Mouse (Mus musculus): Measurements from ENCODE around the gene Bloc1s2. TPM values are rescaled to one million over a fixed set of nuclear protein-coding genes. Genes with fewer than 3 reads are reported as not detected.
A peak's percentile ranks its signal among the peaks of the same experiment; 100 is the strongest.

Gene Bloc1s2
- 10 to 100 TPM; 13.0 to 16.2 (median 14.0) TPM for total RNA-seq (2022)

GRCm38 (mm10) chr19:44145702-44146567 lies at the start of gene Bloc1s2:
Gene Bloc1s2 (minus strand): TSS chr19:44146446.
- peak; percentile 78 to 87 for DNase-seq (ENCODE audit: low spot score in 2 of 2)

DNA sequence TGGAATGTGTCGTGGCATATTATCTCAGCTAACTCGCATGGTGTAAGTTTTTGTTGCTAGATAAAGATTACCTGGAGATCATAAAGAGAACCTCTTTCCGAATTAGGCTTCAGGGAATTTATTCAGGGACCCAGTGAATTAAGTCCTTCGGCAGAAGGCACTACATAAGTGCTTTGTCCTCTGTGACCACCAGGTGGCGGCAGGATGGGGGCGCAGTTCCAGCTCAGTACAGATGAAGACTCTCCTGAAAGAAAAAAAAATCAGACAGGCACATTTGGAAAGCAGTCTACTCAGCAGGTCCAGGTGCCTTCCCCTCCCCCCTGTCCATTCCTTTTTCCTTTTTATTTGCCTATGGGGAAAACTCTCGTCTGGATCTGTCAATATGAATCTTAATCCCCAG lies 48.9 kb upstream of the Bloc1s2 start:
- peak; percentile 11 to 17 for DNase-seq (ENCODE audit: low spot score in 2 of 2)

- DNase-seq (ENCODE audit: low spot score in 2 of 2), result no peak
Measured at GRCm38 (mm10) chr19:44193906-44194305, 47.7 kb upstream of the Bloc1s2 start.

GRCm38 (mm10) chr19:44192342-44192741 lies 46.1 kb upstream of the Bloc1s2 start, which contains the start of gene Pkd2l1:
Gene Pkd2l1 (minus strand): TSS chr19:44192442.
- no peak for DNase-seq (ENCODE audit: low spot score in 2 of 2)

- DNase-seq (ENCODE audit: low spot score in 2 of 2), result no peak
Measured at GRCm38 (mm10) chr19:44189056-44189455, 42.8 kb upstream of the Bloc1s2 start.

DNA sequence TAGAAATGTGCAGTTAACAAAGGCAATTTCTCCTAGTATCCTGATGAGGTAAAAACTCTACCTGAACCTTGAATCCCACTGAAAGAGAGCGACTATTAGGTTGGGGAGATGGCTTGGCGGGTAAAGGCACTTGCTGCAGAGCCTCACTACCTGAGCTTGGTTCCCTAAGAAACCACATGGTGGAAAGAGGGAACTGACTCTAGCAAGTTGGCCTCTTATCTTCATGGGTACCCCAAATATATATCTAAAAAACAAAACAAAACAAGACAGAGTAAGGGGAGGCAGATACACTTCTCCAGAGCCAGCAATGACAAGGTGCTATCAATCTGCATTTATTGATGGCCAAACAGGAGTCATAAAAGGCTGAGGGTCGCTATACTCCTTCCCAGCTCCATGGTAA lies 37.7 kb upstream of the Bloc1s2 start:
- DNase-seq (ENCODE audit: low spot score in 2 of 2), result no peak

- DNase-seq (ENCODE audit: low spot score in 2 of 2), result no peak
Measured at GRCm38 (mm10) chr19:44180502-44180901, 34.3 kb upstream of the Bloc1s2 start.

DNA sequence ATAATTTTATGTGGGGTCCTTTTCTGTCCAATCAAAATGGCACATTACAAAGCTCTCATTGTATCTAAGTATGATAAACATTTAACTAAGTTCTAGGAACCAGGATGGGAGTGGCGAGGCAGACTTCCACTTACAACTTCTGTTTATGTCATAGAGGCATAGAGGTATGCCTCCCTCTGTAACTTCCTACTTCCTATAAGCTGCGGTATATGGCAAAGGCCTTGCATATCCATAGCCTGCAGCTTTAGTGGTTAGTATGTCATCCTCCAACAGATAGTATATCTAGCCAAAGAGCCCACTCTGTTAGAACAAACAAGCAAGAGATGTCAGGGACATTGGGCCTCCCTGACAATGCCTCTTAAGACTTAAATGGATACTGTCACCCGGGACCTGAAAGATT lies 30.5 kb upstream of the Bloc1s2 start:
- DNase-seq (ENCODE audit: low spot score in 2 of 2), result no peak

- DNase-seq (ENCODE audit: low spot score in 2 of 2), result no peak
Measured at GRCm38 (mm10) chr19:44174835-44175234, 28.6 kb upstream of the Bloc1s2 start.

DNA sequence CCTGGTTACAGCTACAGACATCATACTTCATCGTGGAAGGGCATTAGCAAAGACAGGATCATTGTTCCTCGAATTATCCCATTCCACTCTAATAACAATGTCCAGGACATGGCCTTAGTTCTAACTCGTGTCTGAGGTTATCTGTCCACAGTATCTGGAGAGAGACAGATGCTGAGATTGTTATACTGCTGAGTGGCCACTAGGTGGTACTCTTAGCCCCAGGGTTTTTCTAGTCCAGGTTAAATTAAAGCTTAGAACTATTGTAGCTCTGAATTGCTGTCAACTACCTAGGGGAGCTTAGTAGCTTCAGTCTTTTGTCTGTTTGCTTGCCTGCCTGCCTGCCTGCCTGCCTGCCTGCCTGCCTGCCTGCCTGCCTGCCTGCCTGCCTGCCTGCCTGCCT lies 15.3 kb upstream of the Bloc1s2 start:
- DNase-seq (ENCODE audit: low spot score in 2 of 2), result no peak

GRCm38 (mm10) chr19:44159386-44159785 lies 13.1 kb upstream of the Bloc1s2 start:
- no peak for DNase-seq (ENCODE audit: low spot score in 2 of 2)

GRCm38 (mm10) chr19:44157005-44157404 lies 10.8 kb upstream of the Bloc1s2 start:
- no peak for DNase-seq (ENCODE audit: low spot score in 2 of 2)

- no peak for DNase-seq (ENCODE audit: low spot score in 2 of 2)
Measured at GRCm38 (mm10) chr19:44153781-44154180, 7.5 kb upstream of the Bloc1s2 start.

GRCm38 (mm10) chr19:44148991-44149390 lies 2.7 kb upstream of the Bloc1s2 start:
- no peak for DNase-seq (ENCODE audit: low spot score in 2 of 2)

GRCm38 (mm10) chr19:44148345-44148744 lies 2.1 kb upstream of the Bloc1s2 start:
- no peak for DNase-seq (ENCODE audit: low spot score in 2 of 2)

DNA sequence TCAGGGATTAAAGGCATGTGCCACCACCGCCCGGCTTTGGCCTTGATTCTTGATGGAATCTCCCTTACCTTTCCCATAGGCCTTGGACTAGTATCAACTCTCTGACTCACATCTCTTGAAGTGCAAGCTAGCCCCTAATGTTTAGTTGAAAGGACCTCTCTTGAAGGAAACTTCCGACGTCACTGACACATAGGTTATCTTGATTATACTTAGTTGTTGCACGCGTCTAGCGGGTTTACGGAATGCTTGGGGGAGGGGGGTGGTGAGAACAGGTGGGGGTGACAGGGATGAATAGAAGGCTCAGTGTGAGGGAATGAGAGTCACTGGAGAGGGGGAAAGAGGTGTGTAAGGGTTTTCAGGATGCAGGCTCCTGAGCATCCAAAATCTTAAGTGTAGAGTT lies 705 bp upstream of the Bloc1s2 start:
- no peak for DNase-seq (ENCODE audit: low spot score in 2 of 2)

DNA sequence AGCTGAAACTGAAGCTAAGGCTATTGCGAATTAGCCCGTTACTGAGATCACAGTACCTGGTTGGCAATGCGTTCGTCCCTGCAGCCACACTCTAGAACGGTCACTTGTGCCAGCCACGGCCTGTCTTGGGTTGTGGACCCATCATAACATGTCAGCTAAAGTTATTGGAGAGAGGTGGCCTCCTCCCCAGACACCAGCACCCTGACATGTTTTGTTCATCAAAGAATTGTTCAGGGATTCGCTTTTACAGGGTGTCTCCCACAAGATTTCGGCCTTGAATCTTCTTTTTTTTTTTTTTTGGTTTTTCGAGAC lies 278 bp upstream of the Bloc1s2 start:
- no peak for DNase-seq (ENCODE audit: low spot score in 2 of 2)

- DNase-seq (ENCODE audit: low spot score in 2 of 2), result no peak
Measured at GRCm38 (mm10) chr19:44144366-44144765, 1.9 kb downstream of the Bloc1s2 start.

DNA sequence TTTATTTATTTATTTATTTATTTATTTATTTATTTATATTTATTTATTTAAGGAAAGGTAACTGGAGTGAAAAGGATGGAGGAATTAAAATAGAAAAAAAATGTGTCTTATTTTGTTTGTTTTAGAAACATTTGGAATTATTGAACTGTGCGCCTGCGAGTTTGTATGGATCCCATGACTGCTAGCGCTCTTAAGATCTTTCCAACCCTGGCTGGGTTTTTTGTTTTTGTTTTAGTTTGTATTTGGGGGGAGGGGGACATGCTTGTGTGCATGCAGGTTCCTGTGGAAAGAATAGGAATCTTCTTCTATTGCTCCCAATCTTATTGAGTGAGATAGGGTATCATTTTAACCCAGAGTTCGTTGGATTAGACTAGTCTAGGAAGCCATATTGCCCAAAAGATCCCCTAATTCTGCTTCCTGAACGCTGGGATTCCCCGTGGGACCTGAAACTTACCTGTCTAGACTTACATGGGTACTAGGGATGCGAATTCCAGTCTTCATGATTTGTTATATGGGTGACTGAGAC lies 10.2 kb downstream of the Bloc1s2 start:
- no peak for DNase-seq (ENCODE audit: low spot score in 2 of 2)

DNA sequence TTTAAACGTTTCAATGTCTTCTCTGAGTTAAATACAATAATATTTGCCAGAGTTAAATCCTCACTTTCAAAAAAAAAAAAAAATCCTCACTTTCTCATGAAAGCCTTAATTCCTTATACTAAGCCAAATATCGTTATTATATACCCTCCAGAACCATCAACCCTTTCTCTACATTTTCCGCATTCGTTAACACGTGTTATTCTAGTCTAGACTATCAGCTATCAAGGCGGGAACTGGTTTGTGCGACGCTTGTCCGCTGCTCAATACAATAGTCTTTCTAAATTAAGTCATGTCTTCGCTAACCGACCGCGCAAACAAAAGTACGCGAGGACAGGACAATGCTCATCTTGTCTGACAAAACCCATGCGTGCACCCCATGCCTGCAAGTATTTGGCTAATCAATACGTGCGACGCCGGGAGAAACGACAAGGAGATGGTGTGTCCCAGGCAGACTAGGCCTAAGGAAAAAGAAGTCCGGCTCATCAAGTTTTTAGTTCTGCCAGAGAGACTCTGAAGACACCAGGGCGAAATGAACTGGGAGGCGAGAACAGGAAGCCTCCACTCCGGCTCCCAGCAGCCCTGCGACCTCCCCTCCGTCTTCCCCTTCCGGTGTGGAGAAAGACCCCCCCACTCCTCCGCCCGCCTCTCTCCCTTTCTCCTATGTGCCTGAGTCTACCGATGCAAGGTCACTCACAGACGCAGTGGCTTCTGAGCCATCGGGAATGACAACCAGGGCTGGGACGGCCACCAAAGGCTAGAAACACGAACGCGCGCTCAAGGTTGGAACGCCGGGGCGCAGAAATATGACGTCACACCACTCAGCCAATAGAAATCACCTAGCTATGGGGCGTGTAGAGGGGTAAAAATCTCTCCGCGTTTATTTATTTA lies 10.9 kb downstream of the Bloc1s2 start, which contains the start of gene Cwf19l1:
TSS of gene Cwf19l1 (minus strand) at position 805 of the 888 bp plus-strand sequence.
- DNase-seq (ENCODE audit: low spot score in 2 of 2), result peak; percentile 70 to 79

DNA sequence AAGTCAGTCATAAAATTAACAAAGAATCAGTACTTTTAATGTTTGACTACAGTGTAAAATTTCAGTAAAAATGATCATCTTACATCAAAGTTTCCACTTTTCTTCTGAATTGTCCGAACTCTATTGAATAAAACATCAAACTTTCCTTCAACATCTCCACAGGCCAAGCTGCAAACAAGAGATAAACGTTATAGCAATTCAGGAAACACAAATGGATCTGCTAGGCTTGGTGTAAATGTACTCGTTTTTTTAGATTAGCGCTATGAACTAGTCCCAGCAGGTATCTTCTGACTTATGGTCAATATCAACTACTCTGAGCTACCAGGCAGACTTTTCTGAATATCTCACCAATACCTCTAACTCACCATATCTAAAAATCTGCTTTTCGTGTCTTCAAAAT lies 13.3 kb downstream of the Bloc1s2 start:
- DNase-seq (ENCODE audit: low spot score in 2 of 2), result no peak

- no peak for DNase-seq (ENCODE audit: low spot score in 2 of 2)
Measured at GRCm38 (mm10) chr19:44128560-44128959, 17.7 kb downstream of the Bloc1s2 start.
